Mouse (Mus musculus) small intestine, adult 2 months (tissue): Measurements from ENCODE around the gene 4933417A18Rik.
"Not testable (repeated sequence)": the region's sequence is repeated elsewhere in the genome, so short reads cannot be mapped to it uniquely, and the experiment has no call there.

Experiments
- CTCF ChIP-seq: fragments of 200-500 bp; IDR thresholded peaks from 2 replicates; pipeline ENCODE4 v1.5.1; 2012; ENCODE audit warnings: low read depth, mild to moderate bottlenecking, control low read depth, inconsistent platforms, low read length, moderate library complexity, mixed read lengths; ENCODE audit not compliant: insufficient replicate concordance, insufficient read length; ENCODE audit errors: extremely low read depth
- POLR2A ChIP-seq: fragments of 200-500 bp; IDR thresholded peaks from 2 replicates; pipeline ENCODE4 v1.6.1; 2012; ENCODE audit warnings: low read depth, mild to moderate bottlenecking, control low read depth, inconsistent platforms, low read length, moderate library complexity

GRCm38 (mm10) chr13:34972456-34972855 is 48.2 kb downstream of the 4933417A18Rik start:
- TF ChIP-seq CTCF, POLR2A: not testable (repeated sequence)
